Mouse (Mus musculus): ENCODE results near the gene Thsd7b.

The Thsd7b gene

GRCm38 (mm10) chr1:129272982-129273937, at the start of gene Thsd7b:
TSS of gene Thsd7b (plus strand) at chr1:129273302.
- DNase-seq (ENCODE audit: low spot score in 2 of 2) = peak; percentile 20 to 45

- peak in 1 of 2 experiments; percentile 16 for DNase-seq (ENCODE audit: low spot score in 2 of 2)
Observed at GRCm38 (mm10) chr1:129244292-129244691, 28.8 kb upstream of the Thsd7b start.

- no peak for DNase-seq (ENCODE audit: low spot score in 2 of 2)
Observed at GRCm38 (mm10) chr1:129250704-129251443, 22.2 kb upstream of the Thsd7b start.

GRCm38 (mm10) chr1:129266684-129267083, 6.4 kb upstream of the Thsd7b start:
- no peak for DNase-seq (ENCODE audit: low spot score in 2 of 2)

GRCm38 (mm10) chr1:129304173-129304572, 31.1 kb downstream of the Thsd7b start:
- DNase-seq (ENCODE audit: low spot score in 2 of 2) = no peak

GRCm38 (mm10) chr1:129324388-129324787, 51.3 kb downstream of the Thsd7b start:
- no peak for DNase-seq (ENCODE audit: low spot score in 2 of 2)

- no peak for DNase-seq (ENCODE audit: low spot score in 2 of 2)
Observed at GRCm38 (mm10) chr1:129324798-129325197, 51.7 kb downstream of the Thsd7b start.

GRCm38 (mm10) chr1:129356631-129357030, 83.5 kb downstream of the Thsd7b start:
- DNase-seq (ENCODE audit: low spot score in 2 of 2) = no peak

- DNase-seq (ENCODE audit: low spot score in 2 of 2) = no peak
Observed at GRCm38 (mm10) chr1:129357378-129357777, 84.3 kb downstream of the Thsd7b start.

- no peak for DNase-seq (ENCODE audit: low spot score in 2 of 2)
Observed at GRCm38 (mm10) chr1:129363368-129363767, 90.3 kb downstream of the Thsd7b start.

GRCm38 (mm10) chr1:129364828-129365227, 91.7 kb downstream of the Thsd7b start:
- no peak for DNase-seq (ENCODE audit: low spot score in 2 of 2)

- no peak for DNase-seq (ENCODE audit: low spot score in 2 of 2)
Observed at GRCm38 (mm10) chr1:129365590-129365989, 92.5 kb downstream of the Thsd7b start.

- no peak for DNase-seq (ENCODE audit: low spot score in 2 of 2)
Observed at GRCm38 (mm10) chr1:129386479-129386878, 113.4 kb downstream of the Thsd7b start.

- no peak for DNase-seq (ENCODE audit: low spot score in 2 of 2)
Observed at GRCm38 (mm10) chr1:129411584-129411983, 138.5 kb downstream of the Thsd7b start.

- DNase-seq (ENCODE audit: low spot score in 2 of 2) = peak in 1 of 2 experiments; percentile 18
Observed at GRCm38 (mm10) chr1:129421581-129421980, 148.5 kb downstream of the Thsd7b start.

GRCm38 (mm10) chr1:129464414-129464813, 191.3 kb downstream of the Thsd7b start:
- no peak for DNase-seq (ENCODE audit: low spot score in 2 of 2)

- DNase-seq (ENCODE audit: low spot score in 2 of 2) = no peak
Observed at GRCm38 (mm10) chr1:129473504-129473903, 200.4 kb downstream of the Thsd7b start.

GRCm38 (mm10) chr1:129484266-129485031, 211.3 kb downstream of the Thsd7b start:
- DNase-seq (ENCODE audit: low spot score in 2 of 2) = no peak

- DNase-seq (ENCODE audit: low spot score in 2 of 2) = no peak
Observed at GRCm38 (mm10) chr1:129491136-129491535, 218.0 kb downstream of the Thsd7b start.

- no peak for DNase-seq (ENCODE audit: low spot score in 2 of 2)
Observed at GRCm38 (mm10) chr1:129493929-129494328, 220.8 kb downstream of the Thsd7b start.

- no peak for DNase-seq (ENCODE audit: low spot score in 2 of 2)
Observed at GRCm38 (mm10) chr1:129501707-129502106, 228.6 kb downstream of the Thsd7b start.

GRCm38 (mm10) chr1:129516379-129516778, 243.3 kb downstream of the Thsd7b start:
- DNase-seq (ENCODE audit: low spot score in 2 of 2) = no peak

Data from frontal cortex, postnatal 10 days (tissue).